Mouse (Mus musculus): ENCODE data around the gene Yipf2.

DNA sequence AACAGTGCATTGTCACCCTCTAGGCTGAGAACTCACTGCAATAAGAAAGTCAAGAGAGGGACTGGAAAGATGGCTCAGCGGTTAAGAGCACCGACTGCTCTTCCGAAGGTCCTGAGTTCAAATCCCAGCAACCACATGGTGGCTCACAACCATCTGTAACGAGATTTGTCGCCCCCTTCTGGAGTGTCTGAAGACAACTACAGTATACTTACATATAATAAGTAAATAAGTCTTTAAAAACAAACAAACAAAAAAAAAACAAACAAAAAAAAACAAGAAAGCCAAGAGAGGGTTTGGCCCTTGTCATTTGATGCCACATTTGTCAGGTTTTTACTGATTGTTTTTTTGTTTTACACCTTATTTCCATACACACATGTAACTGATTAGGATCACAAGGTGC lies 11.5 kb upstream of the Yipf2 start:
- TF ChIP-seq GATA1 (IDR thresholded peaks at IDR 0.05; ENCODE audit: borderline replicate concordance, low read length), result no peak
- TF ChIP-seq CTCF (IDR thresholded peaks at IDR 0.05; ENCODE audit: low read depth, low read length), result no peak
- no peak for TF ChIP-seq TAL1 (conservative IDR thresholded peaks at IDR 0.05; ENCODE audit: low read depth, low read length)
- TF ChIP-seq GATA2 (IDR thresholded peaks at IDR 0.05; ENCODE audit: borderline replicate concordance, low read depth, low read length), result no peak

Measured in G1E (cell line).